Mouse (Mus musculus) kidney, adult 2 months (tissue): Measurements from ENCODE around the gene Mlana. TPM values are rescaled to one million over a fixed set of nuclear protein-coding genes. Genes with fewer than 3 reads are reported as not detected.
A peak's percentile ranks its signal among the peaks of the same experiment; 100 is the strongest.

Source experiments
- DNase-seq: peaks from one replicate; pipeline ENCODE4 v3.0.0; 2021
- H3K27ac ChIP-seq: fragments of 200-500 bp; 2 replicates; pipeline ENCODE4 v1.5.1; 2012; ENCODE audit warnings: low read depth, low read length, control low read depth, inconsistent platforms; ENCODE audit not compliant: insufficient read depth
- H3K27me3 ChIP-seq: fragments of 200-500 bp; replicated peaks from 2 replicates; pipeline ENCODE4 v1.6.1; 2012; ENCODE audit warnings: mild to moderate bottlenecking, moderate library complexity, low read length, inconsistent platforms; ENCODE audit not compliant: control insufficient read depth, insufficient read depth
- H3K36me3 ChIP-seq: fragments of 200-500 bp; 2 replicates; pipeline ENCODE4 v1.6.1; 2012; ENCODE audit warnings: mild to moderate bottlenecking, moderate library complexity, low read length, inconsistent platforms; ENCODE audit not compliant: control insufficient read depth, insufficient read depth
- H3K4me1 ChIP-seq: fragments of 200-500 bp; 2 replicates; pipeline ENCODE4 v1.6.1; 2011; ENCODE audit warnings: low read length; ENCODE audit not compliant: control insufficient read depth, insufficient read depth
- H3K4me3 ChIP-seq: fragments of 200-500 bp; 2 replicates; pipeline ENCODE4 v1.5.1; 2011; ENCODE audit warnings: mild to moderate bottlenecking, low read depth, low read length, control low read depth; ENCODE audit not compliant: insufficient read depth
- CTCF ChIP-seq: fragments of 200-500 bp; conservative IDR thresholded peaks from 2 replicates; pipeline ENCODE4 v1.5.1; 2011; ENCODE audit warnings: low read depth, mild to moderate bottlenecking, control low read depth, low read length, moderate library complexity, mixed read lengths; ENCODE audit not compliant: insufficient read depth, insufficient read length
- POLR2A ChIP-seq: fragments of 200-500 bp; IDR thresholded peaks from one replicate; pipeline ENCODE4 v1.6.1; 2011; ENCODE audit warnings: low read depth, low read length, control low read depth
- WGBS: fragments of 180-500 bp; shearing (Covaris S2); methylation state at CpG from one replicate; pipeline ENCODE4 v1.1.7; 2018; 5-methylcytosine and 5-hydroxymethylcytosine counted together
- polyA plus RNA-seq: library from polyadenylated mRNA; depleted of rRNA; stranded (reverse); fragments of >200 nt; gene quantifications from 2 replicates; pipeline ENCODE4 v1.2.3, GENCODE M21; 2012

The Mlana gene
- polyA plus RNA-seq, 1 experiment: not detected

GRCm38 (mm10) chr19:29696309-29696708, 1.3 kb upstream of the Mlana start:
- no peak for DNase-seq
- Histone ChIP-seq H3K4me3 (no peak overlapping the region), H3K27ac (no peak overlapping the region), H3K27me3 (no peaks in the 10 kb centered on the region), H3K4me1 (no peaks in the 10 kb centered on the region), H3K36me3 (no peaks in the 10 kb centered on the region)
- no peak for TF ChIP-seq CTCF
- no peak for TF ChIP-seq POLR2A
- 95% methylated on average over 4 of the region's 4 CpGs for WGBS

- DNase-seq: no peak
- no peak overlapping the region for H3K27ac ChIP-seq
- TF ChIP-seq POLR2A: no peak
- no peak for TF ChIP-seq CTCF
- no peaks in the 10 kb centered on the region for H3K36me3 ChIP-seq
- no peaks in the 10 kb centered on the region for H3K27me3 ChIP-seq
- H3K4me3 ChIP-seq: no peak overlapping the region
- no peaks in the 10 kb centered on the region for H3K4me1 ChIP-seq
Measured at GRCm38 (mm10) chr19:29696840-29697239, 784 bp upstream of the Mlana start.

DNA sequence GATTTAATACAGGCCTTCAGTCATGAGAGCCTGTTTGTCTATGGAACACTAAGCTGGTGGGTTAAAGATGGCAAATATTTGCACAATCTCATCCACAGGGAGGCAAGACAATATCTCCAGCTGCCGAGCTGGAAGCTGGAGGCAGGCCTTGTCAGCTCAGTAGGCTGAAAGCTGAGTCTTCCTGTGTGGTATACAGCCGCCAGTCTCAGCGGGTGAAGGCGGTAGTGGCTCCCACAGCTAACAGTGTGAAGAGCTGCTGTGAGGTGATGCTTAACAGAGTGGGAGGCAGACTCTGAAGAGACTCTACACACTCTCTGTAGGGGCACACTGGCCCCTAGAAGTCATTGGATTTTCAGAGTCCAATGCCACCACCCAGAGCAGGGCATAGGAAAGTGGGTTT, 4.1 kb downstream of the Mlana start:
- Histone ChIP-seq H3K4me1 (no peaks in the 10 kb centered on the region), H3K36me3 (no peaks in the 10 kb centered on the region), H3K4me3 (no peak overlapping the region), H3K27ac (no peak overlapping the region), H3K27me3 (no peaks in the 10 kb centered on the region)
- no peak for TF ChIP-seq POLR2A
- no peak for TF ChIP-seq CTCF
- WGBS: 76% methylated on average over 4 of the region's 4 CpGs
- no peak for DNase-seq

GRCm38 (mm10) chr19:29704436-29704835, 6.8 kb downstream of the Mlana start:
- Histone ChIP-seq H3K4me3 (no peak overlapping the region), H3K36me3 (no peaks in the 10 kb centered on the region), H3K27ac (no peak overlapping the region), H3K4me1 (0 out of 2 replicates have a peak, but pooled peaks cover 2% of the 10 kb centered on the region), H3K27me3 (no peaks in the 10 kb centered on the region)
- DNase-seq: no peak
- WGBS: 95% methylated on average over 13 of the region's 13 CpGs
- TF ChIP-seq CTCF (no peak), POLR2A (no peak)

- Histone ChIP-seq H3K4me1 (0 out of 2 replicates have a peak, but pooled peaks cover 2% of the 10 kb centered on the region), H3K4me3 (no peak overlapping the region), H3K36me3 (no peaks in the 10 kb centered on the region), H3K27me3 (no peaks in the 10 kb centered on the region), H3K27ac (no peak overlapping the region)
- WGBS: 88% methylated on average over 9 of the region's 9 CpGs
- TF ChIP-seq POLR2A (no peak), CTCF (no peak)
- no peak for DNase-seq
Measured at GRCm38 (mm10) chr19:29707314-29707898, 9.8 kb downstream of the Mlana start.

DNA sequence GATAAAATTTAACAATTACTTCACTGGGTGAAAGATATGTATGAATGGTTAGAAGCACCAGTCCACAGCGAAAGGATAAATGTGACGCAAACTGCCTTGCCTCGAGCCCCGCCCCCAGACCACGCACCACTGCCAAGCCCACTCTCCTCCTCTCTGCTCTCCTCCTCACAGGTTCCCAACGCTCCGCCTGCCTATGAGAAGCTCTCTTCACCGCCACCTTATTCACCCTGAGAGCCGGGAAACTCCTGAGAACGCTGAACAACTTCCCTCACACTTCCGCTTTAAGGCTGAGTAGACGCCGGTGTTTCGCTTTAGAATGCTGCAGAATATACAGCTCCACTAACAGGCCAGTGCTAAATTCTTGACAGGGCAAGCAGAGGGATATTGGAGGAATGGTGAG, 10.4 kb downstream of the Mlana start:
- Histone ChIP-seq H3K36me3 (no peaks in the 10 kb centered on the region), H3K4me3 (peak overlapping the region; percentile 69), H3K27me3 (no peaks in the 10 kb centered on the region), H3K27ac (no peak overlapping the region), H3K4me1 (0 out of 2 replicates have a peak, but pooled peaks cover 2% of the 10 kb centered on the region)
- WGBS: 32% methylated on average over 14 of the region's 14 CpGs
- TF ChIP-seq CTCF: no peak
- no peak for TF ChIP-seq POLR2A
- DNase-seq: no peak

DNA sequence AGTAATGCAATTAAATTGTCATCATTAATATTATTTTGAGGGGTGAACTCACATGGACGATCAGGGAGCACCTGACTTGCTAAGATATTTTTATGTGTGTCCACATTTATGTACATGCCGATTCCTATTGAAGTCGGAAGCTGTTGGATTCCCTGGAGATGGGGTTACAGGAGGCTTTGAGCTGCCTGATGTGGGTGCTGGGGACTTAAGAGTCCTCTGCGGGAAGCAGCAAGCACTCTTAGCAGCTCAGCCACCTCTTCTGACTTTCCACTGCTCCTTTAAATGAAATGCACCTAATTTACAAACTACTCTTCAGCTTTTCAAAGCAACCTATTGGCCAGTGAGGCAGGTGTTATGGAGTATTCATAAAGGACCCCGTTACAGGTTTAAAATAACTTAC, 10.8 kb downstream of the Mlana start:
- TF ChIP-seq CTCF (no peak), POLR2A (no peak)
- Histone ChIP-seq H3K36me3 (no peaks in the 10 kb centered on the region), H3K4me3 (no peak overlapping the region), H3K27me3 (no peaks in the 10 kb centered on the region), H3K27ac (no peak overlapping the region), H3K4me1 (0 out of 2 replicates have a peak, but pooled peaks cover 2% of the 10 kb centered on the region)
- no peak for DNase-seq
- WGBS: 32% methylated on average over 5 of the region's 5 CpGs
